ENCODE assay signal across 8 mouse cellular contexts in the genomic region with DNA sequence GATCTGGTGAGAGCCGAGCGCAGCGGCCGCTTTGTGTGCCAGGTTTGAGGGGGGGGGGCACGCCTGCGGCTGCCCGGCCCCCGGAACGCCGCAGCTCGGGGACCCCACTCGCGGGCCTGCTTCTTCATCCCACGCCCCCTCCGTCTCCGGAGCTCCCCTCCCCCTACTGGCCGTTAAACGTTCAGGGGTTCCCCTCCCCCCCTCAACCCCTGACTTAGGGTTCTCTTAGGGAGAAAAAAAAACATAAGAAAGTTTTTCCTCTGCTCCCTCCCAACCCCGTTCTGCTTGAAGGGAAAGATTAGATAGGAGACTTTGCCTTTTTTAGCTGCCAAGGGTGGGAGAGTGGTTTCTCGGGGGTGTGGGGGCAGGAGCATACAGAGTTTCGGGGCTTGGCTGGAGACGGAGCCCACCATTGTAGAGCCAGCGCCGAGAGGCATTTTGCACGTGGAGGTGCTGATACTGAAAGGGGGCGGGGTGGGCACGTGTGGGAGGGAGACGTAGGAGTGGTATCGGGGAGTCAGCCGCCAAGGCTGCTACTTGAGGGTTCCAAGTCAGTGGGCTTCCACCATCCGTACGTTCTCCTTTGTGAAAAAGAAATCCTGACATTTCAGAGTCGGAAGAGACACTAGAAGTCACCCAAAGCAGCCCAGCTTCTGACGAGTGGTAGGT. TPM values are rescaled to one million over a fixed set of nuclear protein-coding genes. Genes with fewer than 3 reads are reported as not detected.
DNase-seq lines count a peak whose midpoint lies in the region; ATAC-seq lines count a peak whose summit lies in the region.

No protein-coding gene starts in this region.

- H3K27ac ChIP-seq in embryonic facial prominence, embryonic 10.5 days (replicated peaks): peak overlapping the region; percentile 98
- peak overlapping the region; percentile 98 for H3K27ac ChIP-seq in limb, embryonic 10.5 days
- peak overlapping the region; percentile 86; the same call in 1 of the 2 replicates for H3K27ac ChIP-seq in midbrain, embryonic 11.5 days (ENCODE audit: low read depth, low read length)

- intact Hi-C loops in heart, postnatal 10 days (cut with DNase I): loop anchor here (5.0 kb wide), 1 partner anchor 111 kb away; a partner anchor contains a TSS

- peak; percentile 21 to 27 for DNase-seq in cerebellum, adult 18-20 months
- peak; percentile 30 for DNase-seq in T-cell, adult 2 months (ENCODE audit: low spot score)
- DNase-seq in embryonic facial prominence, embryonic 10.5 days (ENCODE audit: low spot score): peak; percentile 69
- peak; percentile 23 to 36 for DNase-seq in heart, postnatal 10 days
- peak; percentile 56 for DNase-seq in limb, embryonic 10.5 days (ENCODE audit: low spot score)
- DNase-seq in midbrain, embryonic 11.5 days (ENCODE audit: low spot score, missing footprints): peak; percentile 94
- DNase-seq in spleen, postnatal 36 days (ENCODE audit: low spot score in 2 of 2): peak; percentile 18 to 35

- H3K36me3 ChIP-seq in embryonic facial prominence, embryonic 10.5 days (replicated peaks): peaks cover 49% of the 10 kb centered on the region
- peaks cover 44% of the 10 kb centered on the region for H3K36me3 ChIP-seq in limb, embryonic 10.5 days
- H3K36me3 ChIP-seq in midbrain, embryonic 11.5 days (ENCODE audit: control insufficient read depth, insufficient read depth, low read length): no peaks in the 10 kb centered on the region

- under 1% methylated on average over 34 of the region's 34 CpGs for WGBS in embryonic facial prominence, embryonic 10.5 days
- WGBS in limb, embryonic 10.5 days: 1% methylated on average over 33 of the region's 34 CpGs
- under 1% methylated on average over 25 of the region's 34 CpGs for WGBS in midbrain, embryonic 11.5 days

- peaks cover 22% of the 10 kb centered on the region for H3K4me1 ChIP-seq in embryonic facial prominence, embryonic 10.5 days
- H3K4me1 ChIP-seq in limb, embryonic 10.5 days: peaks cover 27% of the 10 kb centered on the region
- peaks cover 16% of the 10 kb centered on the region for H3K4me1 ChIP-seq in midbrain, embryonic 11.5 days (ENCODE audit: control insufficient read depth, insufficient read depth, low read length)

- no peaks in the 10 kb centered on the region for H3K27me3 ChIP-seq in embryonic facial prominence, embryonic 10.5 days (replicated peaks; ENCODE audit: low read depth, poor library complexity, severe bottlenecking)
- no peaks in the 10 kb centered on the region for H3K27me3 ChIP-seq in limb, embryonic 10.5 days (ENCODE audit: low read depth, poor library complexity, severe bottlenecking)
- H3K27me3 ChIP-seq in midbrain, embryonic 11.5 days (ENCODE audit: control insufficient read depth, insufficient read depth, low read length): no peaks in the 10 kb centered on the region

- H3K9me3 ChIP-seq in embryonic facial prominence, embryonic 10.5 days: no peaks in the 10 kb centered on the region
- no peaks in the 10 kb centered on the region for H3K9me3 ChIP-seq in limb, embryonic 10.5 days (replicated peaks)
- no peaks in the 10 kb centered on the region for H3K9me3 ChIP-seq in midbrain, embryonic 11.5 days (ENCODE audit: control insufficient read depth, low read length)

- H3K4me2 ChIP-seq in midbrain, embryonic 11.5 days: peak overlapping the region; percentile 72

- H3K4me3 ChIP-seq in embryonic facial prominence, embryonic 10.5 days: peak overlapping the region; percentile 98
- peak overlapping the region; percentile 74 for H3K4me3 ChIP-seq in limb, embryonic 10.5 days
- peak overlapping the region; percentile 94 for H3K4me3 ChIP-seq in midbrain, embryonic 11.5 days (ENCODE audit: low read depth, low read length)

- H3K9ac ChIP-seq in midbrain, embryonic 11.5 days (ENCODE audit: low read length): peak overlapping the region; percentile 95

- no peak for ATAC-seq in cerebellum, adult (ENCODE audit: insufficient number of reproducible peaks, low FRiP score, low TSS enrichment)
- ATAC-seq in midbrain, embryonic 11.5 days (ENCODE audit: low FRiP score): 0 out of 2 replicates have a peak, but pooled peaks have one; percentile 1

RNA-seq across cellular contexts. Expression of a gene that starts 0.9 kb away (rescaled TPM):
- polyA plus RNA-seq in embryonic facial prominence, embryonic 10.5 days (2016; fragmentation: Nextera tagmentation; extraction: Ambion mirVana): 42.0 and 44.6 TPM in 2 replicates
- 10 to 100 TPM; 31.4 to 36.5 TPM for total RNA-seq in heart, postnatal 10 days (2021)
- 32.9 and 43.1 TPM in 2 replicates for polyA plus RNA-seq in limb, embryonic 10.5 days (2016; fragmentation: Nextera tagmentation; extraction: Ambion mirVana)
- 30.5 and 30.6 TPM in 2 replicates for polyA plus RNA-seq in midbrain, embryonic 11.5 days (2014; fragmentation: Nextera tagmentation; extraction: Ambion mirVana)

RNA-seq across cellular contexts. Expression of a gene that starts 1.0 kb away (rescaled TPM):
- polyA plus RNA-seq in embryonic facial prominence, embryonic 10.5 days (2016; fragmentation: Nextera tagmentation; extraction: Ambion mirVana): 34.8 and 37.5 TPM in 2 replicates
- 10 to 100 TPM; 12.8 to 14.5 TPM for total RNA-seq in heart, postnatal 10 days (2021)
- 39.0 and 43.0 TPM in 2 replicates for polyA plus RNA-seq in limb, embryonic 10.5 days (2016; fragmentation: Nextera tagmentation; extraction: Ambion mirVana)
- polyA plus RNA-seq in midbrain, embryonic 11.5 days (2014; fragmentation: Nextera tagmentation; extraction: Ambion mirVana): 45.1 and 52.0 TPM in 2 replicates

Comparison
In these comparisons a context has a peak if more than half of its experiments do, and no peak if none do; other contexts are left out.
1. DNase-seq: peak in every context shown above with its lines; median percentile 94 in midbrain, embryonic 11.5 days; 69 in embryonic facial prominence, embryonic 10.5 days; 56 in limb, embryonic 10.5 days; 30 in T-cell, adult 2 months; 30 in heart, postnatal 10 days; 26 in spleen, postnatal 36 days; 24 in cerebellum, adult 18-20 months.